Mouse (Mus musculus): ENCODE results near the gene Gm19402. TPM values are rescaled to one million over a fixed set of nuclear protein-coding genes. Genes with fewer than 3 reads are reported as not detected.

Gm19402 gene
- polyA plus RNA-seq, 1 experiment from 2014 or later, result not detected

- no peak overlapping the region for H3K9ac ChIP-seq (ENCODE audit: low read length)
- no peaks in the 10 kb centered on the region for H3K27me3 ChIP-seq (ENCODE audit: control insufficient read depth, insufficient read depth, low read length)
- H3K27ac ChIP-seq (ENCODE audit: low read length), result no peak overlapping the region
- H3K4me2 ChIP-seq (ENCODE audit: low read depth, low read length), result no peak overlapping the region
- no peaks in the 10 kb centered on the region for H3K9me3 ChIP-seq (replicated peaks; ENCODE audit: control insufficient read depth, low read length)
- ATAC-seq (replicated peaks; ENCODE audit: extremely low read depth, insufficient read depth, low FRiP score), result no peak
- peaks cover 9% of the 10 kb centered on the region for H3K4me1 ChIP-seq (ENCODE audit: control insufficient read depth, insufficient read depth, low read length)
- 84% methylated on average over 8 of the region's 8 CpGs for WGBS
- peaks cover 27% of the 10 kb centered on the region for H3K36me3 ChIP-seq (ENCODE audit: control insufficient read depth, insufficient read depth)
- H3K4me3 ChIP-seq (ENCODE audit: low read length), result no peak overlapping the region
Measured at GRCm38 (mm10) chr10:77647901-77648300, 42.7 kb downstream of the Gm19402 start.

- 60% methylated on average over 1 of the region's 1 CpGs for WGBS
- Histone ChIP-seq H3K36me3 (ENCODE audit: control insufficient read depth, insufficient read depth) (peaks cover 27% of the 10 kb centered on the region), H3K4me1 (ENCODE audit: control insufficient read depth, insufficient read depth, low read length) (peaks cover 9% of the 10 kb centered on the region), H3K27ac (ENCODE audit: low read length) (no peak overlapping the region), H3K4me2 (ENCODE audit: low read depth, low read length) (no peak overlapping the region), H3K4me3 (ENCODE audit: low read length) (no peak overlapping the region), H3K9me3 (replicated peaks; ENCODE audit: control insufficient read depth, low read length) (no peaks in the 10 kb centered on the region), H3K9ac (ENCODE audit: low read length) (no peak overlapping the region), H3K27me3 (ENCODE audit: control insufficient read depth, insufficient read depth, low read length) (no peaks in the 10 kb centered on the region)
- ATAC-seq (replicated peaks; ENCODE audit: extremely low read depth, insufficient read depth, low FRiP score), result no peak
Measured at GRCm38 (mm10) chr10:77647461-77647860, 43.1 kb downstream of the Gm19402 start.

GRCm38 (mm10) chr10:77645571-77645970, 45.0 kb downstream of the Gm19402 start:
- WGBS, result 75% methylated on average over 5 of the region's 5 CpGs

GRCm38 (mm10) chr10:77643160-77643559, 47.4 kb downstream of the Gm19402 start:
- no peak overlapping the region for H3K4me3 ChIP-seq (ENCODE audit: low read length)
- no peak overlapping the region for H3K9ac ChIP-seq (ENCODE audit: low read length)
- no peak overlapping the region for H3K27ac ChIP-seq (ENCODE audit: low read length)
- no peaks in the 10 kb centered on the region for H3K27me3 ChIP-seq (ENCODE audit: control insufficient read depth, insufficient read depth, low read length)
- peaks cover 14% of the 10 kb centered on the region for H3K4me1 ChIP-seq (ENCODE audit: control insufficient read depth, insufficient read depth, low read length)
- H3K9me3 ChIP-seq (replicated peaks; ENCODE audit: control insufficient read depth, low read length), result no peaks in the 10 kb centered on the region
- no peak overlapping the region for H3K4me2 ChIP-seq (ENCODE audit: low read depth, low read length)
- peaks cover 39% of the 10 kb centered on the region for H3K36me3 ChIP-seq (ENCODE audit: control insufficient read depth, insufficient read depth)
- WGBS, result 57% methylated on average over 7 of the region's 7 CpGs
- no peak for ATAC-seq (replicated peaks; ENCODE audit: extremely low read depth, insufficient read depth, low FRiP score)

More at GRCm38 (mm10) chr10:77645571-77645970, 45.0 kb downstream of the Gm19402 start:
- ATAC-seq (replicated peaks; ENCODE audit: extremely low read depth, insufficient read depth, low FRiP score), result no peak
- peaks cover 39% of the 10 kb centered on the region for H3K36me3 ChIP-seq (ENCODE audit: control insufficient read depth, insufficient read depth)
- H3K9me3 ChIP-seq (replicated peaks; ENCODE audit: control insufficient read depth, low read length), result no peaks in the 10 kb centered on the region
- H3K4me2 ChIP-seq (ENCODE audit: low read depth, low read length), result no peak overlapping the region
- H3K4me3 ChIP-seq (ENCODE audit: low read length), result no peak overlapping the region
- H3K27ac ChIP-seq (ENCODE audit: low read length), result no peak overlapping the region
- H3K9ac ChIP-seq (ENCODE audit: low read length), result no peak overlapping the region
- H3K4me1 ChIP-seq (ENCODE audit: control insufficient read depth, insufficient read depth, low read length), result peaks cover 9% of the 10 kb centered on the region
- no peaks in the 10 kb centered on the region for H3K27me3 ChIP-seq (ENCODE audit: control insufficient read depth, insufficient read depth, low read length)

MicroRNAs within 50 kb of the gene (microRNA counts, 519-probe panel; counts per million panel counts)
- 1,806 counts per million, percentile 14 among the panel's probes with 10 or more counts for microRNA mmu-miR-1930

Small RNAs within 50 kb of the gene (microRNA-seq; reads per million reads assigned to microRNA genes)
- 10.2 reads per million, percentile 27 among the genes with 10 or more reads in this experiment for gene Mir1930

Other genes starting within 250 kb of the Gm19402 start
- 23.2 and 24.5 TPM in 2 replicates for gene Fam207a, start 175.0 kb downstream of the Gm19402 start, polyA plus RNA-seq (2015; fragmentation: Nextera tagmentation; extraction: Ambion mirVana)
- 4.7 and 8.7 TPM in 2 replicates for gene Itgb2, start 160.5 kb downstream of the Gm19402 start, polyA plus RNA-seq (2015; fragmentation: Nextera tagmentation; extraction: Ambion mirVana)
- gene Pttg1ip, start 109.0 kb downstream of the Gm19402 start, polyA plus RNA-seq (2015; fragmentation: Nextera tagmentation; extraction: Ambion mirVana), result 127 and 132 TPM in 2 replicates
- 157 and 170 TPM in 2 replicates for gene Sumo3, start 84.7 kb downstream of the Gm19402 start, polyA plus RNA-seq (2015; fragmentation: Nextera tagmentation; extraction: Ambion mirVana)
- gene Gm49325, start 84.6 kb downstream of the Gm19402 start, polyA plus RNA-seq (2015; fragmentation: Nextera tagmentation; extraction: Ambion mirVana), result 4.6 TPM in 1 of 2 replicates, not detected in the other
- 85.4 and 91.0 TPM in 2 replicates for gene Ube2g2, start 68.5 kb downstream of the Gm19402 start, polyA plus RNA-seq (2015; fragmentation: Nextera tagmentation; extraction: Ambion mirVana)
- 0.10 and 0.28 TPM in 2 replicates for gene Tspear, start 4.2 kb downstream of the Gm19402 start, polyA plus RNA-seq (2015; fragmentation: Nextera tagmentation; extraction: Ambion mirVana)
- gene Gm9508, start 6.5 kb upstream of the Gm19402 start, polyA plus RNA-seq (2015; fragmentation: Nextera tagmentation; extraction: Ambion mirVana), result not detected in 2 replicates
- gene Gm10272, start 15.9 kb upstream of the Gm19402 start, polyA plus RNA-seq (2015; fragmentation: Nextera tagmentation; extraction: Ambion mirVana), result not detected in 2 replicates
- gene Gm10024, start 20.7 kb upstream of the Gm19402 start, polyA plus RNA-seq (2015; fragmentation: Nextera tagmentation; extraction: Ambion mirVana), result not detected in 2 replicates
- gene Gm10142, start 25.1 kb upstream of the Gm19402 start, polyA plus RNA-seq (2015; fragmentation: Nextera tagmentation; extraction: Ambion mirVana), result not detected in 2 replicates
- gene Krtap12-1, start 29.8 kb upstream of the Gm19402 start, polyA plus RNA-seq (2015; fragmentation: Nextera tagmentation; extraction: Ambion mirVana), result not detected in 2 replicates
- not detected in 2 replicates for gene Gm10100, start 35.7 kb upstream of the Gm19402 start, polyA plus RNA-seq (2015; fragmentation: Nextera tagmentation; extraction: Ambion mirVana)
- not detected in 2 replicates for gene Gm18596, start 51.9 kb upstream of the Gm19402 start, polyA plus RNA-seq (2015; fragmentation: Nextera tagmentation; extraction: Ambion mirVana)
- gene Gm9736, start 60.6 kb upstream of the Gm19402 start, polyA plus RNA-seq (2015; fragmentation: Nextera tagmentation; extraction: Ambion mirVana), result not detected in 2 replicates
- not detected in 2 replicates for gene Gm3233, start 68.9 kb upstream of the Gm19402 start, polyA plus RNA-seq (2015; fragmentation: Nextera tagmentation; extraction: Ambion mirVana)
- not detected in 2 replicates for gene Gm3238, start 80.6 kb upstream of the Gm19402 start, polyA plus RNA-seq (2015; fragmentation: Nextera tagmentation; extraction: Ambion mirVana)
- not detected in 2 replicates for gene Gm7138, start 86.2 kb upstream of the Gm19402 start, polyA plus RNA-seq (2015; fragmentation: Nextera tagmentation; extraction: Ambion mirVana)
- gene Gm3250, start 91.8 kb upstream of the Gm19402 start, polyA plus RNA-seq (2015; fragmentation: Nextera tagmentation; extraction: Ambion mirVana), result not detected in 2 replicates
- not detected in 2 replicates for gene Gm7137, start 97.4 kb upstream of the Gm19402 start, polyA plus RNA-seq (2015; fragmentation: Nextera tagmentation; extraction: Ambion mirVana)
- gene Gm9639, start 104.3 kb upstream of the Gm19402 start, polyA plus RNA-seq (2015; fragmentation: Nextera tagmentation; extraction: Ambion mirVana), result not detected in 2 replicates
- gene Gm19668, start 108.4 kb upstream of the Gm19402 start, polyA plus RNA-seq (2015; fragmentation: Nextera tagmentation; extraction: Ambion mirVana), result not detected in 2 replicates
- gene Gm9507, start 121.1 kb upstream of the Gm19402 start, polyA plus RNA-seq (2015; fragmentation: Nextera tagmentation; extraction: Ambion mirVana), result not detected in 2 replicates
- not detected in 2 replicates for gene Gm2696, start 123.9 kb upstream of the Gm19402 start, polyA plus RNA-seq (2015; fragmentation: Nextera tagmentation; extraction: Ambion mirVana)
- gene Krtap10-4, start 136.3 kb upstream of the Gm19402 start, polyA plus RNA-seq (2015; fragmentation: Nextera tagmentation; extraction: Ambion mirVana), result not detected in 2 replicates
- not detected in 2 replicates for gene Krtap10-10, start 145.2 kb upstream of the Gm19402 start, polyA plus RNA-seq (2015; fragmentation: Nextera tagmentation; extraction: Ambion mirVana)
- not detected in 2 replicates for gene Gm36176, start 156.0 kb upstream of the Gm19402 start, polyA plus RNA-seq (2015; fragmentation: Nextera tagmentation; extraction: Ambion mirVana)
- not detected in 2 replicates for gene Gm10318, start 162.1 kb upstream of the Gm19402 start, polyA plus RNA-seq (2015; fragmentation: Nextera tagmentation; extraction: Ambion mirVana)
- not detected in 2 replicates for gene Gm3285, start 171.2 kb upstream of the Gm19402 start, polyA plus RNA-seq (2015; fragmentation: Nextera tagmentation; extraction: Ambion mirVana)
- gene Lrrc3, start 211.8 kb upstream of the Gm19402 start, polyA plus RNA-seq (2015; fragmentation: Nextera tagmentation; extraction: Ambion mirVana), result 1.2 and 1.4 TPM in 2 replicates